Mouse (Mus musculus): ENCODE results near the gene Tstd1.

DNA sequence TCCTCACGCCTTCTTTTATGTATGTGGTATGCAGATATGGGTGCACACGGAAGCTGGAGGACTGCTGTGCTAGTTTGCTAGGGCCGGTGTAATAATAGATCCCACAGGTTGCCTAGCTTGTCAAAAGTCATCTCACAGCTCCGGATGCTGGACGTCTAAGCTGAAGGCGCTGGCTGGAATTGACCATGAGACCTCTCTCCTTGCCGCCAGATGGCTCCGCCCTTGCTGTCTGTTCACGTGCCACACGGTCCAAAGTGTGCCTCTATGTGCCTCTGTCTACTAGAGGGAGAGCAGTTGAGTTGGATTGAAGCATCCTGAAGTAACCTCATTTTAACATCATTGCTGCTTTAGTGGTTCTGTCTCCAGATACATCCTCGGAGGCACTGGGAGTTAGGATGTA lies 31.4 kb downstream of the Tstd1 start:
- TF ChIP-seq POLR2A (IDR thresholded peaks at IDR 0.05; ENCODE audit: insufficient read depth, low read depth, low read length) (no peak), CTCF (IDR thresholded peaks at IDR 0.05) (no peak)
